Mouse (Mus musculus): ENCODE data around the gene Ssh1. TPM values are rescaled to one million over a fixed set of nuclear protein-coding genes. Genes with fewer than 3 reads are reported as not detected.

Ssh1 gene
- polyA plus RNA-seq, 1 experiment from 2014 or later: 28.1 TPM

DNA sequence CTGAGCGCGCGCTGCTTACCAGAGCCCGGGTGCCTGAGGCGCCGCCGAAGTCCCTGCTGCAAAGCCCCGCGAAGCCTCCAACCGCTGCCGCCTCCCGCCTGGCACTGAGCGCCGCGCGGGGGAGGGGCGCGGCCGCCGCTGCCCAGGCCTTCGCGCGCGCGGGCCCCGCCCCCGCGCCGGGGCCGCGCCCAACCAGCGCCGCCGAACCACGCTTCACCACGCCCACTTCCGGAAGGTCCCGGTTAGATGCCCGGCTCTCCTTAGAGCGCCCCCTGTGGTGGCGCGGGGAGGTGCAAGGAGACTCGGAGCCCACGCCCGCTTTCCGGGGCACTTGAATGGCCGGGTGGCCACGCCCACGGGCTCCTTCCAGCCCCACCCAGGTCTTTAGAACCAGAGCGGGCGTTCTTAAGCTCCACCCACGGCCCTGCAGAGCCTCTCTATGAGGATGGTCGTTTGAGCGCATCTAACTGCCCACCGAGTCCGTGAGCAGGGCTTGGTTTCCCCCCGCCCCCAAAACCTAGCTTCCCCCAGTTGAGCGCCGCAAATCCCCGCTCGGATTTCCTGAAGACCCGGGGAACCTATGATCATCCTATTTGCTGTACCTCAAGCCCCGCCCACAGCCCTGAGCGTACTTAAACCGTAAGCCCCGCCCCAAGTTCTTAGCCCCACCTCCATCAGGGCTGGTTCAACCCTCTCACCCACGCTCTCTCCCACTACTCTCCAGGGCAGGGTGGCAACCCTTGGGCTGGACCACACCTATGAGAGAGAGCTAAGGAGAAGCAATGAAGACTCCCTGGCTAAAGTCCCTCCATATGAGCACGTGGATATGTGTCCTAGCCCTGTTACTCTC is 84.9 kb downstream of the Ssh1 start, which contains the start of gene Coro1c:
Coro1c (minus strand) TSS at position 167 of the 850 bp plus-strand sequence.
- H3K36me3 ChIP-seq (ENCODE audit: control insufficient read depth, insufficient read depth, low read length): no peaks in the 10 kb centered on the region
- peak within 1 kb of the TSS; percentile 93 for H3K4me3 ChIP-seq (ENCODE audit: low read depth, low read length)
- no peaks in the 10 kb centered on the region for H3K27me3 ChIP-seq (ENCODE audit: control insufficient read depth, insufficient read depth, low read length)
- H3K4me2 ChIP-seq (ENCODE audit: low read depth, severe bottlenecking): peak within 1 kb of the TSS; percentile 87
- peak within 1 kb of the TSS; percentile 85 for H3K9ac ChIP-seq (ENCODE audit: low read length)
- DNase-seq (ENCODE audit: low spot score) (peak; percentile 100), ATAC-seq (ENCODE audit: insufficient number of reproducible peaks, low FRiP score, low TSS enrichment, low read depth) (peak; percentile 89)
- H3K9me3 ChIP-seq (ENCODE audit: control insufficient read depth, low read length): no peaks in the 10 kb centered on the region
- H3K27ac ChIP-seq (replicated peaks; ENCODE audit: low read depth, low read length): peak within 1 kb of the TSS; percentile 87
- under 1% methylated on average over 45 of the region's 68 CpGs for WGBS
- peaks cover 7% of the 10 kb centered on the region for H3K4me1 ChIP-seq (ENCODE audit: control insufficient read depth, insufficient read depth, low read length)

DNA sequence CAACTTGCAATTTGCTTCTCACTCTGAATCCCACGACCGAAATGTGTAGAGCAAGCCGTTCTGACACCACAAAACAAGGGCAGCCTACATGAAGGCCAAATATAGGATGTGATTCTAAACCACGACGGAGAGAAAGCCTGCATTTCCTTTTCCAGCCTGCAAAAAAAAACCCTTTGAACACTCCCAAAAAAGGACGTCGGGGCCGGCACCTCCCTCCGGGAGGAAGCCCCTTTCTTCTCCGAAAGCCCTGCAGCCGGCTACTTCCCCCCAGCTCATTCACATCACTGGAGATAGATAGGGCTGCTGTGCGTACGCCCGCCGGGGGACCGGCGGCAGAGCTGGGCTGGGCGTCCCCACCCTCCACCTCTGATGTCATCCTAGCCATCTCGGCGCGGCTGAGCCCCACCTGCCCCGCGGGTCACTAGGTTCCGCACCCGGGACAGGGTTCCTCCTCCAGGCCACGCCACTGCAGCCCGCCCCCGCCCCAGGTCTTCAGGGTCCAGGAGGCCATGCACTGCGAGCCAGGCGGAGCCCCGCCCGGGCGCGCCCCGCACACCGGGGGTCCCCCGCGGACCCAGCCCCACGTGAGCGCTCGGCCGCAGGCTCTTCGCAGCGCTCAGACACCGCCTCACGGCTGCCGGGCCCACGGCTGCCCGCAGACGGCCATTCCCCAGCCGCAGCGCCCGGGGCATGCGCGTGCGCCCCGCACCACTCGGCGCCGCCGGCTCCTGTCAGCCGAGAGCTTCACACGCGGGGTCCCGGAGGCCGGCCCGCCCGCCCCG is 85.7 kb downstream of the Ssh1 start:
- under 1% methylated on average over 64 of the region's 69 CpGs for WGBS
- Histone ChIP-seq H3K27ac (replicated peaks; ENCODE audit: low read depth, low read length) (peak overlapping the region; percentile 87), H3K4me3 (ENCODE audit: low read depth, low read length) (peak overlapping the region; percentile 93), H3K9me3 (ENCODE audit: control insufficient read depth, low read length) (no peaks in the 10 kb centered on the region), H3K4me2 (ENCODE audit: low read depth, severe bottlenecking) (peak overlapping the region; percentile 87), H3K4me1 (ENCODE audit: control insufficient read depth, insufficient read depth, low read length) (peaks cover 7% of the 10 kb centered on the region), H3K9ac (ENCODE audit: low read length) (peak overlapping the region; percentile 85), H3K36me3 (ENCODE audit: control insufficient read depth, insufficient read depth, low read length) (no peaks in the 10 kb centered on the region), H3K27me3 (ENCODE audit: control insufficient read depth, insufficient read depth, low read length) (no peaks in the 10 kb centered on the region)
- peak; percentile 14; the same call in 1 of the 2 replicates for ATAC-seq (ENCODE audit: insufficient number of reproducible peaks, low FRiP score, low TSS enrichment, low read depth)
- peak; percentile 66 for DNase-seq (ENCODE audit: low spot score)

DNA sequence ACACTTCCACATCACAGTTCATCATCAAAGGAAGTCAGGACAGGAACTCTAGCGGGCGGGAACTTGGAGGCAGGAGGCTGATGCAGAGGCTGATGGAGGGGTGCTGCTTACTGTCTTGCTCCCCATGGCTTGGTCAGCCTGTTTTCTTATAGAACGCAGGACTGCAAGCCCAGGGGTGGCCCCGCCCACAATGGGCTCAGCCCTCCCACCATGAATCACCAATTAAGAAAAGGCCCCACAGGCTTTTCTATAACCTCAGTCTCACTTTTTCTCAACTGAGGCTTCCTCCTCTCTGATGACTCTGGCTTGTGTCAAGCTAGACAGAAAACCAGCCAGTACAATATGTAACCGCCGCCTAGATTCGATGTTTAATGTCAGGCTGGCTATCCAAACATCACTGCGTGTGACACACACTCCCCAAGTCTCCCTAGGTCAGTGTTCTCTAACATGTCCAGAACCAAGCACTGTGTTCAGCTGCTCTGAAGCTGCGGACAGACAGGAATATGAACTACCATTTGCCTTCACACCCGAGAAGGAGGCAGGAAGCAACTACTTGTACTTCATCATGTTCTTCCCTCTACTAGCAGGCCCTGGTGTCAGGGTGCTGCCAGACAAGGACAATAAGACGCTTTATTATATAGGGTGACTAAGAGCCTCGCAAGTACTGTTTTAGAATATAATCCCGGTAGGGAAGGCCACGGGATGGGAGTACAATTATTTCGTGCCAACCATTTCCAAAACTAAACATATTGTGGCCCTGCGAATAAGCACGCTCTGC is 86.5 kb downstream of the Ssh1 start:
- no peaks in the 10 kb centered on the region for H3K9me3 ChIP-seq (ENCODE audit: control insufficient read depth, low read length)
- H3K4me2 ChIP-seq (ENCODE audit: low read depth, severe bottlenecking): peak overlapping the region; percentile 87
- DNase-seq (ENCODE audit: low spot score): peak; percentile 61
- H3K4me3 ChIP-seq (ENCODE audit: low read depth, low read length): peak overlapping the region; percentile 93
- H3K4me1 ChIP-seq (ENCODE audit: control insufficient read depth, insufficient read depth, low read length): peaks cover 7% of the 10 kb centered on the region
- 26% methylated on average over 17 of the region's 17 CpGs for WGBS
- peak overlapping the region; percentile 85; the same call in 1 of the 2 replicates for H3K9ac ChIP-seq (ENCODE audit: low read length)
- no peak for ATAC-seq (ENCODE audit: insufficient number of reproducible peaks, low FRiP score, low TSS enrichment, low read depth)
- H3K27ac ChIP-seq (replicated peaks; ENCODE audit: low read depth, low read length): no peak overlapping the region
- H3K27me3 ChIP-seq (ENCODE audit: control insufficient read depth, insufficient read depth, low read length): no peaks in the 10 kb centered on the region
- H3K36me3 ChIP-seq (ENCODE audit: control insufficient read depth, insufficient read depth, low read length): no peaks in the 10 kb centered on the region

DNA sequence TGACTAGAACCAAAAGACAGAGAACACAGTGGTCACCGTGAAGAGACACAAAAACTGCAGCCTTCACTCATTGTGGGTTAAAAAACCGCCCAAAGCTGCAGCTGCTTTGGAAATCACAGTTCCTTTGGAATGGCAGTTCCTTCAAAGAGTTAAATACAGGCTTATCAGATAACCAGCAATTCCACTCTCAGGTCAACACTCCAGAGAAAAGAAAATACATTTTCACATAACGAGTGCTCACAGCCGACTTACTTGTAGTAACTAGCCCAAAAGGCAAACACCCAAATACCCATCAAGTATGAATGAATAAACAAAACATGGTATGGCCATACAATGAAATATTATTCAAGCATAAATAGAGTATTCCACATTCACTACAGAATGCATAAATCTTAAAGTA is 88.7 kb downstream of the Ssh1 start:
- H3K4me2 ChIP-seq (ENCODE audit: low read depth, severe bottlenecking): no peak overlapping the region
- no peak overlapping the region for H3K27ac ChIP-seq (replicated peaks; ENCODE audit: low read depth, low read length)
- no peaks in the 10 kb centered on the region for H3K27me3 ChIP-seq (ENCODE audit: control insufficient read depth, insufficient read depth, low read length)
- WGBS: 62% methylated on average over 4 of the region's 4 CpGs
- H3K36me3 ChIP-seq (ENCODE audit: control insufficient read depth, insufficient read depth, low read length): no peaks in the 10 kb centered on the region
- H3K4me1 ChIP-seq (ENCODE audit: control insufficient read depth, insufficient read depth, low read length): peaks cover 7% of the 10 kb centered on the region
- ATAC-seq (ENCODE audit: insufficient number of reproducible peaks, low FRiP score, low TSS enrichment, low read depth) (no peak), DNase-seq (ENCODE audit: low spot score) (no peak)
- H3K9ac ChIP-seq (ENCODE audit: low read length): no peak overlapping the region
- H3K9me3 ChIP-seq (ENCODE audit: control insufficient read depth, low read length): no peaks in the 10 kb centered on the region
- H3K4me3 ChIP-seq (ENCODE audit: low read depth, low read length): no peak overlapping the region

DNA sequence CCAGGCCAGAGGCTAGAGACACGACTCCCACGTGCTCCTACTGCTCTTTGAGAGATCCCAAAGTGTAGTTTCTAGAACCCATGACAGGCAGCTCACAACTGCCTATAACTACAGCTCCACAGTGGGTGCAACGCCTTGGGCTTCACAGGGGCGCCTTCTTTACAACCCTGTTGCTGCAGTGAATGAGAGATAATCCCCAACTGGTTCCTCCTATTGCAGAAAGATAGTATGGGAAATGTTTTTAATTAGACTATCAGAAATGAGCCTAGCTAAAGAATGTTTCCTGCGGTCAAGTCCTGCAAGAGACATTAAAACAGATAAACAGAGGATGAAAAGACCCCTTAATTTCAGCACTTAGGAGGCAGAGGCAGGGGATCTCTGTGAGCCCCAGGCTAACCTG is 90.7 kb downstream of the Ssh1 start:
- H3K9me3 ChIP-seq (ENCODE audit: control insufficient read depth, low read length): no peaks in the 10 kb centered on the region
- no peak overlapping the region for H3K9ac ChIP-seq (ENCODE audit: low read length)
- no peak for ATAC-seq (ENCODE audit: insufficient number of reproducible peaks, low FRiP score, low TSS enrichment, low read depth)
- peaks cover 7% of the 10 kb centered on the region for H3K4me1 ChIP-seq (ENCODE audit: control insufficient read depth, insufficient read depth, low read length)
- 78% methylated on average over 5 of the region's 5 CpGs for WGBS
- no peak overlapping the region for H3K4me3 ChIP-seq (ENCODE audit: low read depth, low read length)
- no peaks in the 10 kb centered on the region for H3K27me3 ChIP-seq (ENCODE audit: control insufficient read depth, insufficient read depth, low read length)
- no peak overlapping the region for H3K4me2 ChIP-seq (ENCODE audit: low read depth, severe bottlenecking)
- H3K27ac ChIP-seq (replicated peaks; ENCODE audit: low read depth, low read length): no peak overlapping the region
- H3K36me3 ChIP-seq (ENCODE audit: control insufficient read depth, insufficient read depth, low read length): no peaks in the 10 kb centered on the region
- no peak for DNase-seq (ENCODE audit: low spot score)

DNA sequence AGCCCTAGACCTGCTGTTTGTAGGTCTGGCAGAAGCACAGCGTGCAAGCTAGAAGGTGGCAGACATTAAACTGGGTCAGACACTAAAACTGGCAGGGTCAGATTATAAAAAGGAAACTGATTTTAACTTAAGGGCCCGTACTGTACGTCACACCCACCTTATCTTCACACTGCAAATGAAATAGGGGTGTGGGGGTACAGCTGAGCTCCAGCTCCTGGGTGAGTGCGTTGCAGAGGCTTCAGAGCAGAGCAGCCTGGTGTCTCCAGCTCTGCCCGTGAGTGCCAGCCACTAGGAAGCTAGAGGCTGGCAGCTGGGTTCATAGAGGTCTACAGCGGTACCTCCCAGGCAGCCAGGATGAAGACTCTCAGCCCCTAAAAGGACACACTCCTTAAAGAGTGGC is 91.7 kb downstream of the Ssh1 start:
- no peak for ATAC-seq (ENCODE audit: insufficient number of reproducible peaks, low FRiP score, low TSS enrichment, low read depth)
- 82% methylated on average over 6 of the region's 6 CpGs for WGBS
- no peaks in the 10 kb centered on the region for H3K27me3 ChIP-seq (ENCODE audit: control insufficient read depth, insufficient read depth, low read length)
- no peaks in the 10 kb centered on the region for H3K36me3 ChIP-seq (ENCODE audit: control insufficient read depth, insufficient read depth, low read length)
- H3K9me3 ChIP-seq (ENCODE audit: control insufficient read depth, low read length): no peaks in the 10 kb centered on the region
- H3K4me1 ChIP-seq (ENCODE audit: control insufficient read depth, insufficient read depth, low read length): peaks cover 2% of the 10 kb centered on the region
- no peak overlapping the region for H3K4me2 ChIP-seq (ENCODE audit: low read depth, severe bottlenecking)
- H3K9ac ChIP-seq (ENCODE audit: low read length): no peak overlapping the region
- H3K27ac ChIP-seq (replicated peaks; ENCODE audit: low read depth, low read length): no peak overlapping the region
- H3K4me3 ChIP-seq (ENCODE audit: low read depth, low read length): no peak overlapping the region
- no peak for DNase-seq (ENCODE audit: low spot score)

DNA sequence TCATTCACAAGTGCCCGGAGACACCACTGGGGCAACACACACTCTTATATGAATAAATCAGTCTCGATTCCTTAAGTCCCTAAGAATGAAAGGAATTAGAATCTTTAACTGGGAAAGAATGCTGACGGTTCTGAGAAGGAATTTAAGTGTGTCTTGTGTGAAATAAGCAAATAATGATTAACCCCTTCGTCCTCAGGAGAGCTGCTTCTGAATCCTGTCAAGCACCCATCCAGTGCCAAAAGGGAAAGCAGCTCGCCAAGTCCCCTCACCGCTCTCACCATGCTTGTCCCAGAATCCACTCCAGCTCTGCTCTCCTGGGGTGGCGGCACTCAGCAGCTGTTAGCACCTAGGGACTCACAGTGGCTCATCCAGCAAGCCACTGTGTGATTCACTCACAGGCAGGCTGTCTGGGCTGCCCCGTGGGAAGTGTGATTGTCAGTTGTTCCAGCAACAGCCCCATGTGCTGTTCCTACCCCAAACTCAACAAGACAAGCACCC is 92.6 kb downstream of the Ssh1 start:
- H3K27me3 ChIP-seq (ENCODE audit: control insufficient read depth, insufficient read depth, low read length): no peaks in the 10 kb centered on the region
- no peak overlapping the region for H3K27ac ChIP-seq (replicated peaks; ENCODE audit: low read depth, low read length)
- H3K4me2 ChIP-seq (ENCODE audit: low read depth, severe bottlenecking): no peak overlapping the region
- ATAC-seq (ENCODE audit: insufficient number of reproducible peaks, low FRiP score, low TSS enrichment, low read depth) (no peak), DNase-seq (ENCODE audit: low spot score) (no peak)
- H3K4me1 ChIP-seq (ENCODE audit: control insufficient read depth, insufficient read depth, low read length): no peaks in the 10 kb centered on the region
- 61% methylated on average over 8 of the region's 8 CpGs for WGBS
- H3K9ac ChIP-seq (ENCODE audit: low read length): no peak overlapping the region
- no peaks in the 10 kb centered on the region for H3K36me3 ChIP-seq (ENCODE audit: control insufficient read depth, insufficient read depth, low read length)
- H3K4me3 ChIP-seq (ENCODE audit: low read depth, low read length): no peak overlapping the region
- no peaks in the 10 kb centered on the region for H3K9me3 ChIP-seq (ENCODE audit: control insufficient read depth, low read length)

DNA sequence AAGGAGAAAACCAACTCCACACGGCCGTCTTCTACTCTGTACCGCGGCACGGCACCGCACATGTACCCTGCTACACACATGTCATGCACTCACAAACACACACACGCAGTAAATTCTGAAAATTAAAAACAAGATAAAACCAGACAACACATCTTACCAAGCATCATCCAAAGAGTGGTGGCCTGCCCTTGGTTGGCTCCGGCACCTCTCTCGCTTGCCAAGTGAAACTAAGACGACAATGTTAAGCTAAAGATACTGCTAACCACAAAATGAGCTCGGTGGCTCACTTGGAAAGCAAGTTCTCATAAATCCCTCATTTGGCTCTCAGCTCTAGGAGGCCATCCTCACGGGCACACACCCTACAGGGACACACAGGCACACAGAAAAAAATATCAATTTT is 94.2 kb downstream of the Ssh1 start:
- H3K27me3 ChIP-seq (ENCODE audit: control insufficient read depth, insufficient read depth, low read length): no peaks in the 10 kb centered on the region
- H3K36me3 ChIP-seq (ENCODE audit: control insufficient read depth, insufficient read depth, low read length): no peaks in the 10 kb centered on the region
- no peaks in the 10 kb centered on the region for H3K9me3 ChIP-seq (ENCODE audit: control insufficient read depth, low read length)
- DNase-seq (ENCODE audit: low spot score) (no peak), ATAC-seq (ENCODE audit: insufficient number of reproducible peaks, low FRiP score, low TSS enrichment, low read depth) (no peak)
- no peak overlapping the region for H3K9ac ChIP-seq (ENCODE audit: low read length)
- no peak overlapping the region for H3K4me2 ChIP-seq (ENCODE audit: low read depth, severe bottlenecking)
- H3K4me1 ChIP-seq (ENCODE audit: control insufficient read depth, insufficient read depth, low read length): no peaks in the 10 kb centered on the region
- no peak overlapping the region for H3K4me3 ChIP-seq (ENCODE audit: low read depth, low read length)
- H3K27ac ChIP-seq (replicated peaks; ENCODE audit: low read depth, low read length): no peak overlapping the region
- WGBS: 92% methylated on average over 12 of the region's 12 CpGs
